ENCODE assay signal across 14 mouse cellular contexts in the genomic region with DNA sequence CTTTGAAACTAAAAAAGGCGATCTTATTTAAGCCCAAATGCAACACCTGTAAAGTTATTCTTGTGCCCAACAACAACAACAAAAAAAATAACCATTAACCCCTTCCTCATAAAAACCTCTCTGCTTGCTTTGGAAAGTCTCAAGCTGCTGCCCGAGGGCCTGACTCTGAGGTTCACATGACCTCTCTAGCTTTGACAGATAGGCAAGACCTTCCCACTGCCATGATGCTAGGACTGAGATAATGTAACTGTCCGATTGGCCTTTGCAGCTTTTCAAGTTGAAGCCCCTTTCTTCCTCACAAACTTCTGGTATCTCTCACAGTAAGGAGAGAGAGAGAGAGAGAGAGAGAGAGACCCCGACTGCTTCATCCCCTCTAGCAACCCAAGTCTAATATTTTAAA. TPM values are rescaled to one million over a fixed set of nuclear protein-coding genes. Genes with fewer than 3 reads are reported as not detected.
A peak's percentile ranks its signal among the peaks of the same experiment; 100 is the strongest.
DNase-seq lines count a peak whose midpoint lies in the region; ATAC-seq and TF ChIP-seq lines count a peak whose summit lies in the region.
"Had no signal": no experiment of that assay in that cellular context is flagged by ENCODE, and none has a peak within 500 bp of the region (broad histone marks: within the 10 kb centered on the region; RNA-seq: fewer than 3 reads in every experiment).

No protein-coding gene starts in this region.

- no peaks in the 10 kb centered on the region for H3K36me3 ChIP-seq in forebrain, embryonic 15.5 days
- no peaks in the 10 kb centered on the region for H3K36me3 ChIP-seq in forebrain, embryonic 11.5 days (ENCODE audit: control insufficient read depth, insufficient read depth, low read length)
- H3K36me3 ChIP-seq in forebrain, embryonic 16.5 days (ENCODE audit: control insufficient read depth, insufficient read depth), result no peaks in the 10 kb centered on the region
- H3K36me3 ChIP-seq in macrophage (ENCODE audit: inconsistent target), result peaks cover 54% of the 10 kb centered on the region

- H3K4me1 ChIP-seq in forebrain, embryonic 15.5 days, result peaks cover 92% of the 10 kb centered on the region
- H3K4me1 ChIP-seq in forebrain, embryonic 11.5 days (replicated peaks; ENCODE audit: control insufficient read depth, insufficient read depth, low read length), result peaks cover 51% of the 10 kb centered on the region
- peaks cover 79% of the 10 kb centered on the region for H3K4me1 ChIP-seq in forebrain, embryonic 16.5 days (replicated peaks; ENCODE audit: control insufficient read depth, insufficient read depth, low read length)

- peak overlapping the region; percentile 55; the same call in 1 of the 2 replicates for H3K27ac ChIP-seq in forebrain, embryonic 15.5 days (replicated peaks)
- H3K27ac ChIP-seq in forebrain, embryonic 11.5 days (ENCODE audit: low read depth, low read length), result no peak overlapping the region
- H3K27ac ChIP-seq in left cerebral cortex, adult 2 months, result peak overlapping the region; percentile 83
- 0 out of 2 replicates have a peak overlapping the region, but pooled peaks have one; percentile 20 for H3K27ac ChIP-seq in forebrain, embryonic 16.5 days (ENCODE audit: low read length)
- H3K27ac ChIP-seq in macrophage, result peak overlapping the region; percentile 48
- H3K27ac ChIP-seq: embryonic facial prominence, embryonic 13.5 days had no signal

- H3K4me3 ChIP-seq in forebrain, embryonic 15.5 days, result no peak overlapping the region
- H3K4me3 ChIP-seq in forebrain, embryonic 11.5 days (ENCODE audit: low read depth, low read length), result no peak overlapping the region
- no peak overlapping the region for H3K4me3 ChIP-seq in left cerebral cortex, adult 2 months
- no peak overlapping the region; the same call in 1 of the 2 replicates for H3K4me3 ChIP-seq in forebrain, embryonic 16.5 days (replicated peaks; ENCODE audit: low read length)
- no peak overlapping the region for H3K4me3 ChIP-seq in macrophage (ENCODE audit: inconsistent target)
- H3K4me3 ChIP-seq: embryonic facial prominence, embryonic 13.5 days had no signal

- no peaks in the 10 kb centered on the region for H3K9me3 ChIP-seq in forebrain, embryonic 15.5 days
- H3K9me3 ChIP-seq in forebrain, embryonic 11.5 days (ENCODE audit: control insufficient read depth, low read length), result no peaks in the 10 kb centered on the region
- H3K9me3 ChIP-seq in forebrain, embryonic 16.5 days (ENCODE audit: control insufficient read depth, low read length), result no peaks in the 10 kb centered on the region
- H3K9me3 ChIP-seq: embryonic facial prominence, embryonic 13.5 days had no signal

- intact Hi-C loops in left cerebral cortex, adult 2 months (cut with DNase I), result loop anchor here (5.0 to 10.0 kb wide), 4 partner anchors 46 to 1116 kb away; no protein-coding TSS in a partner anchor

- DNase-seq in forebrain, embryonic 11.5 days (ENCODE audit: low spot score), result no peak
- DNase-seq in left cerebral cortex, adult 2 months (ENCODE audit: extremely low spot score in 1 of 2, low spot score in 2 of 2), result no peak
- DNase-seq in left cerebral cortex, adult 18-20 months (ENCODE audit: low spot score in 2 of 2), result no peak
- no peak for DNase-seq in embryo, embryonic 9.5 days (ENCODE audit: extremely low spot score)
- DNase-seq: adrenal gland, postnatal 36 days; cerebellum, adult 9-10 months; gastrocnemius, postnatal 25 days; retina, postnatal 1 day had no signal

- peaks cover 100% of the 10 kb centered on the region for H3K79me2 ChIP-seq in macrophage (ENCODE audit: inconsistent target)

- TF ChIP-seq CTCF in left cerebral cortex, adult 2 months (IDR thresholded peaks at IDR 0.05), result no peak

- no peak overlapping the region for H3K9ac ChIP-seq in forebrain, embryonic 15.5 days (replicated peaks)
- H3K9ac ChIP-seq in forebrain, embryonic 11.5 days (ENCODE audit: low read length), result no peak overlapping the region
- H3K9ac ChIP-seq in forebrain, embryonic 16.5 days (replicated peaks; ENCODE audit: low read depth, low read length), result peak overlapping the region; percentile 30; the same call in 1 of the 2 replicates
- H3K9ac ChIP-seq: embryonic facial prominence, embryonic 13.5 days had no signal

- ATAC-seq in forebrain, embryonic 15.5 days (replicated peaks), result no peak
- no peak for ATAC-seq in forebrain, embryonic 11.5 days (replicated peaks; ENCODE audit: low FRiP score)
- no peak for ATAC-seq in forebrain, embryonic 16.5 days
- no peak for ATAC-seq in frontal cortex, adult (ENCODE audit: low TSS enrichment)
- ATAC-seq: intestine, embryonic 16.5 days had no signal

- 48% methylated on average over 4 of the region's 4 CpGs for WGBS in forebrain, embryonic 15.5 days
- 53% methylated on average over 4 of the region's 4 CpGs for WGBS in forebrain, embryonic 11.5 days
- WGBS in forebrain, embryonic 16.5 days, result 40% methylated on average over 4 of the region's 4 CpGs
- whole genome bisulfite sequencing in macrophage (ENCODE audit: missing documents), result 60% methylated on average over 3 of the region's 4 CpGs

- peak overlapping the region; percentile 13; the same call in 1 of the 2 replicates for H3K4me2 ChIP-seq in forebrain, embryonic 15.5 days (replicated peaks)
- no peak overlapping the region for H3K4me2 ChIP-seq in forebrain, embryonic 11.5 days (ENCODE audit: low read depth, low read length, severe bottlenecking)
- H3K4me2 ChIP-seq in forebrain, embryonic 16.5 days (ENCODE audit: low read length), result peak overlapping the region; percentile 35
- H3K4me2 ChIP-seq: embryonic facial prominence, embryonic 13.5 days had no signal

- H3K27me3 ChIP-seq in forebrain, embryonic 15.5 days, result no peaks in the 10 kb centered on the region
- no peaks in the 10 kb centered on the region for H3K27me3 ChIP-seq in forebrain, embryonic 11.5 days (ENCODE audit: control insufficient read depth, insufficient read depth, low read length)
- H3K27me3 ChIP-seq in forebrain, embryonic 16.5 days (replicated peaks; ENCODE audit: control insufficient read depth, insufficient read depth, low read length), result no peaks in the 10 kb centered on the region

RNA-seq across cellular contexts. Expression of gene Zeb2, which starts 16.2 kb away (rescaled TPM):
- 106 and 119 TPM in 2 replicates for polyA plus RNA-seq in forebrain, embryonic 15.5 days (2015; fragmentation: Nextera tagmentation; extraction: Ambion mirVana)
- 45.6 and 50.0 TPM in 2 replicates for polyA plus RNA-seq in forebrain, embryonic 11.5 days (2014; fragmentation: Nextera tagmentation; extraction: Ambion mirVana)
- total RNA-seq in left cerebral cortex, adult 2 months (2021), result 100 to 1,000 TPM; 156 to 181 TPM
- total RNA-seq in left cerebral cortex, adult 18-20 months (2021), result 100 to 1,000 TPM; 141 to 180 TPM
- polyA plus RNA-seq in forebrain, embryonic 16.5 days (2015; fragmentation: Nextera tagmentation; extraction: Ambion mirVana), result 120 and 151 TPM in 2 replicates
- total RNA-seq in macrophage (2018; cell fraction: chromatin; rRNA removed), result 1,000 to 10,000 TPM; 2,413 to 6,939 (median 3,772) TPM
- 100 to 1,000 TPM; 305 to 558 (median 425) TPM for total RNA-seq in macrophage (2018; cell fraction: cytosol; rRNA removed)
- total RNA-seq in macrophage (2018; cell fraction: nucleus; rRNA removed), result 1,000 to 10,000 TPM; 1,334 to 4,677 (median 2,196) TPM
- polyA plus RNA-seq in macrophage (2018), result 134 to 164 TPM (median 138 TPM) in 3 replicates
